Mouse (Mus musculus) neural tube, postnatal 0 days (tissue): ENCODE results near the gene Esr2. TPM values are rescaled to one million over a fixed set of nuclear protein-coding genes. Genes with fewer than 3 reads are reported as not detected.

Experiments
- polyA plus RNA-seq: library from polyadenylated mRNA; unstranded; fragments of >200 nt; fragmentation: Nextera tagmentation; extraction: Ambion mirVana; gene quantifications from 2 replicates; pipeline ENCODE4 v1.2.1, GENCODE M21; 2015

Gene Esr2
- polyA plus RNA-seq: 0.22 and 0.32 TPM in 2 replicates

DNA sequence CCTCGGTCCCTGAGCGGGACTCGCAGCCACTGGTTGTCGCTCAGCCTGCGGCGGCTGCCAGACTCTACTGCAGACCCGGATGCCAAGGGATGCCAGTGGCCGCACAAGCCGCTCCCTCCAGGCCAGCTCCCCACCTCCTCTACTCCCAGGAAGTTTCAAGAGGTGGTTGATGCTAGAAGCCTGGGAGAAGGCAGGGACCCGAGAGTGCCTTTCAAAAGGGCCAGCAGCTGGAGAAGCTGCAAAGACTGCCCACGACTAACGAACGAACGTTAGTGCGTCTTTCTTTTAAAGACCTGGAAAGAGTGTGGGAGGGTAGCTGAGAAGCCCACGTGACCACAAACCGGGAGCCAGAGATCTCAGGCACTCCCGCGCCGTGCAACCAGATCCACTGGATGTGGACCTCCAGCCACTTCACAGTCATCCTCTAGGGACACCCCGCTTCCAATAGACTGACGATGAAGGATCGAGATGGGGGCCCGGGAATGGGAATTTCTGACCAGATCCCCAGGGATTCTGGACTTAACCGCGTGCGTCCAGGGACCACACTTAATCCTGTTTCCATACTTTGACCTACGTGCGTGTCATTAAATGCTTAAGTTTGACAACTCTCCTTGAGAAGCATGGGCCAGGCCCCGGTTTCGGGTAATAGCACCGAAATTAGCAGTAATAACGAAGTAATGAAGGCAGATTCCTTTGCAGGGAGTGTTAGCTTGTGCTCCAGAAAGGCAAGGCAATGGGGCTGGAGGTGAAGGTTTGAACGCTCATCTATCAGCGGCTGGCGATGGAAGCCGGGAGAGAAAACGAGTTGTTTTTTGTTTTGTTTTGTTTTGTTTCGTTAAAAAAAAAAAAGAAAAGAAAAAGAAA is at the start of gene Esr2:
Gene Esr2, minus strand, starts transcription at position 260 of the 864 bp plus-strand sequence.

Other genes starting within 250 kb of the Esr2 start
- gene Tex21, start 69.5 kb upstream of the Esr2 start, polyA plus RNA-seq: not detected in 2 replicates
- gene Mthfd1, start 78.0 kb upstream of the Esr2 start, polyA plus RNA-seq: 30.1 and 32.1 TPM in 2 replicates
- 15.4 and 15.8 TPM in 2 replicates for gene Akap5, start 147.6 kb upstream of the Esr2 start, polyA plus RNA-seq
- 11.7 and 14.3 TPM in 2 replicates for gene Zbtb25, start 192.3 kb upstream of the Esr2 start, polyA plus RNA-seq
- 2.8 and 3.1 TPM in 2 replicates for gene Zbtb1, start 193.0 kb upstream of the Esr2 start, polyA plus RNA-seq
- 14.1 and 15.2 TPM in 2 replicates for gene Hspa2, start 226.9 kb upstream of the Esr2 start, polyA plus RNA-seq
- gene Ppp1r36, start 240.3 kb upstream of the Esr2 start, polyA plus RNA-seq: 2.8 and 3.8 TPM in 2 replicates